Mouse (Mus musculus) lung, postnatal 25 days (tissue): Measurements from ENCODE around the gene Peak1.

Experiments used
- DNase-seq: peaks from one replicate; pipeline ENCODE4 v3.0.0; 2022; ENCODE audit warnings: low spot score

Peak1 gene

GRCm38 (mm10) chr9:56255676-56256432 is 162.0 kb downstream of the Peak1 start:
- no peak for DNase-seq

GRCm38 (mm10) chr9:56244336-56244735 is 173.5 kb downstream of the Peak1 start:
- no peak for DNase-seq

GRCm38 (mm10) chr9:56243885-56244284 is 174.0 kb downstream of the Peak1 start:
- DNase-seq, result no peak

DNA sequence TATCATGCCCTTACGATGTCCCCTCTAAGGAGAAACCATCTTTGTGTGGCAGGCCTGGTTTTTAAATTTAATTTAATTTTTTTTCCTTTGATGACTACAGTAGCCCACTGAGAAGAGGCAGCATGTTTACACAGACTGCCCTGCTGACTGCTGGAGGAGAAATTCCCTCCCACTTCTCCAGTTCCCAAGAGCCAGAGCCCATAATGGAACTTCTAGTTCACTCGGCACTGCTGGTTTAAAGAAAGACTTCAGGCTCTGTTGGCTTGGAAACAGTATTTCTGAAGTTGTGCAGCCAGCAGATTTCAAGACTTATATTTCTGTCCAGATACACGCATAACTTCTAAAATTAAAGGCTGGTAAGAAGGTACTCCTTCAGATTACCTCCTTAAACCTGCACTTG is 175.2 kb downstream of the Peak1 start:
- DNase-seq, result no peak

DNA sequence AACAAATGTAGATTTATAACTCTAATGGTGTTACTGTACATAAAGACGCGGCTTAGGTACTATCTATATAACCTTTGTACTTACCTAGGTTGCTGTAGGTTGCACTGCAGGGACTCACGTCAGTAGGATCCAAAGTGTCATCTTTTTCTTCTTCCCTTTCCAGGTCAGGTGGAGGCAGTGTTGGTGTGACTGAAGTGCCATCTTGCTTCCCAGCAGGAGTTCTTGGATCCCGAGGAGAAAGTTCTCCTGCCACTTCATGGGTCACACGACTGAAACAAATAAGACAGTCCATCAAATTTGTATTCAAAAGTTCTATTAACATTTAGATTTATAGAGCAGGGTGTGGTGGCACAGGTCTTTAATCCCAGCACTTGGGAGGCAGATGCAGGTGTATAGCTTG is 176.8 kb downstream of the Peak1 start:
- DNase-seq, result no peak

GRCm38 (mm10) chr9:56235871-56236298 is 182.0 kb downstream of the Peak1 start:
- no peak for DNase-seq

GRCm38 (mm10) chr9:56235281-56235680 is 182.6 kb downstream of the Peak1 start:
- DNase-seq, result no peak

DNA sequence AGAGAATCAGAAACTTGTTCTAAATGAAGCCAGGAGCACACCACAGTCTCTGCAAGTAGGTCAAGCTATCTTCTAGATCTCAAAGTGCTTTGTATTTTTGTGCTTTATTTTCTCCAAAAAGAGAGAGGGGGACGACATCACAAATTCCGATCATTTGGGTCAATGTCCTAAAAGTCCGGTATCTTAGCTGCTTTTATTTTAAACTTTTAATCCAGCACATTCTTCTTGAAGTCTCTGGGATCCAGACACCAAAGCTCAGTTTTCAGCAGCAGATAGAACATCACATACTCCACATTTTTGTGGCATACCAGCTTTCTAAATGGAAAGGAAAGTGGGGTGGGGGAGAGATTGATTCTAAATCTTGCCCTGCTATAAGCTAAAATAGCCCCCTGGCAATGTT is 183.3 kb downstream of the Peak1 start:
- DNase-seq, result no peak

DNA sequence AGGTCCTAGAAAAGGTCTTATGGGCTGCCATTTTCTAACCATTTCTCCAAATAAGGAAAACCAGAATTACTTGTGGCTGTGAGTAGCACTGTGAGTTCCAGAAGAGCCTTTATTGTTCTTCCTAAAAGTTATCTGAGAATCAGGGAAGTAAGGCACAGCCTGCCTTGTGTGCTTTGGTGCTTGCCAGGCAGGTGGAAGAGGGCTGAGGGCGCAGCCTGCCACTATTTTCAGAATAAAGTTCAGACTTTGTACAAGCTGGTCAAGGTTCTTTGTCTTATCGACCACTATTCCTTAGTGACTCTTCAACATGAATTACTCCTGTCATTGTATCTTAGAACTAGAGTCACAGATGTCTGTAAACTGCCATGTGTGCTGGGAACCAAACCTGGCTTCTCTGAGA is 184.6 kb downstream of the Peak1 start:
- DNase-seq, result no peak

DNA sequence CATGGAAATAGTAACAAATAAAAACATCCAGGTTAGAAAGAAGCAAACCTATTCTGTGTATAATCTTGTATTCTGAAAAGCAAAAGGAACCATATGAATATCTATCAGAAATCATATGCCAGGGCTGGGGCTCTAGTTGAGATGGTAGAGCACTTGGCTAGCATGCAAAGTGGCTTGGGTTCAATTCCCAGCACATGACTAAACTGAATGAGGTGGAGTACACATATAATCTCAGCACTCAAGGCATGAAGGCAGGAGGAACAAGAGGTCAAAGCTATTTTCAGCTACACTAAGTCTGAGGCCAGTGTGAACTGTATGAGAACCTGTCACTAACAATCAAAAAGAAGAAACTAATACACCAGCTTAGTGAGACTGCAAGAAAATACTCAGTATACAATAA is 187.0 kb downstream of the Peak1 start:
- no peak for DNase-seq

DNA sequence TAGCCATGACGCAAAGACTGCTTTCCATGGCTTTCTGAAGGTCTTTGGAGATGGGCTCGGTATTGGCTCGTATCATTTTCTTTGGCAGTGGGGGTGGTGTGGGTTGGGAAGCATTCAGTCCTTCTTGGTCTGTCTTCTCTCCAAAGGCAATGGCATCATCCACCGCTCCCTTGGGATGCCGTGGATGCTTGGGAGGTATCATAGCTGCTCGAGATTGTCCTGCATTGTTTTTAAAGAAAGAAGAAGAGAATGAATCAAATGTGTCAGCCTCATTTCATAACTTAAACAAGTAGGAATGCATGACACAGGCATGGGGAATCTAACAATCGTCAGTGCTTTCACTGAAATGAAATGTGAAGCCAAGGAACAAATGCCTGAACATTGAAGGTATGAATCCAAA is 190.2 kb downstream of the Peak1 start:
- DNase-seq, result no peak

DNA sequence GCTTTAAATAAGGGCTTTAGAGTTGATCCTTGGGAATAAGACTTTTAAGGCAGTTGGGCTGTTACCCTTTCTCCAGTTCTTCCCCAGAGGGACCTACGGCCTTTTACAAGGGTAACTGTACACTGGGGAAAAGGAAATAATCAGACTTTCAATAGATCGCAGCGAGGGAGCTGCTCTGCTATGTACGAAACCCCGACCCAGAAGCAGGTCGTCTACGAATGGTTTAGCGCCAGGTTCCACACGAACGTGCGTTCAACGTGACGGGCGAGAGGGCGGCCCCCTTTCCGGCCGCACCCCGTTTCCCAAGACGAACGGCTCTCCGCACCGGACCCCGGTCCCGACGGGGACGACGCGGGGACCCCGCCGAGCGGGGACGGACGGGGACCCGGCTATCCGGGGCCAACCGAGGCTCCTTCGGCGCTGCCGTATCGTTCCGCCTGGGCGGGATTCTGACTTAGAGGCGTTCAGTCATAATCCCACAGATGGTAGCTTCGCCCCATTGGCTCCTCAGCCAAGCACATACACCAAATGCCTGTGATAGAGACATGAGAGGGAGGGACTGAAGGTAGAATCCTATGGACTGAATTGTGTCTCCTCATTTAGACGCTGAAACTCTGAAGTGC is 194.3 kb downstream of the Peak1 start:
- peak; percentile 49 for DNase-seq

GRCm38 (mm10) chr9:56218860-56219259 is 199.0 kb downstream of the Peak1 start:
- DNase-seq, result no peak

DNA sequence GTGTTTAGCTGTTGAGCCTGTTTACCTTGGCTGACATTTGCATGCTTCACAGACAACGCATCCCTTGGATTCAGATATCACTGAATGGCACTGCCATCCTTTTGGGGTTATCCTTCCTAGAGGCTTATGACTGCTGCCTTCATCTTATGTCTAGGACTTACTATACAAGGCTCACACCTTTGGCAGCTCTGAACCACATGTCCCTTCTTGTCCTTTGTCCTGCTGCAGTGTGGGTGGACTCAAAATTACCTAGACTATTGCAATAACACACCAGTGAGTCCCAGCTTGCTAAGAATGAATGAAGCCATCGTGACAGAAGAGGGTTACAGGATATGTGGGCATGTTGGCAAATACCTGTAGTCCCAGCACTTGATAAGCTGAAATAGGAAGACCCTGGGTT is 199.8 kb downstream of the Peak1 start:
- DNase-seq, result no peak

GRCm38 (mm10) chr9:56217386-56217785 is 200.5 kb downstream of the Peak1 start:
- DNase-seq, result no peak

GRCm38 (mm10) chr9:56213451-56214291 is 204.2 kb downstream of the Peak1 start:
- peak; percentile 54 for DNase-seq

GRCm38 (mm10) chr9:56208817-56209216 is 209.1 kb downstream of the Peak1 start:
- DNase-seq, result no peak

GRCm38 (mm10) chr9:56207516-56207915 is 210.4 kb downstream of the Peak1 start:
- no peak for DNase-seq

- no peak for DNase-seq
Measured at GRCm38 (mm10) chr9:56207083-56207482, 210.8 kb downstream of the Peak1 start.

GRCm38 (mm10) chr9:56205336-56205735 is 212.5 kb downstream of the Peak1 start:
- DNase-seq, result no peak

DNA sequence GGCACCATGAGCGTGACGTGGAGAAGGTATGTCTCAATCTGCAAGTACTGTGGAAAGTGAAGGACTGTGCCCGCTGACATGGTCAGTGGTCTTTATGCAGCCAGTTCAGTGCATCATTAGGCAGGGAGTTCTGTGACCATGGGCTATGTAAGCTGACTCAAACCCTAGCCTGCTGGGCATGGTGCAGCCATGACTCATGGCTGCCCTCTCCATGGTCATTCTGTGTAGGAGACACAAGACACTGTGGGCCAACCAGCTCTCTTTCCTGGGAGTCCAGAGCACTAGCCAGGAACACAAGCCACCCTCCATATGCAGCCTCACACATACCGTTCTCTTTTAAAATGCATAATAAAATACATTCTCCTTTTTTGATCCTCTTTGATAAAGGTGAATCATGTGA is 213.6 kb downstream of the Peak1 start:
- DNase-seq, result no peak

- DNase-seq, result peak; percentile 78
Measured at GRCm38 (mm10) chr9:56200645-56201314, 217.1 kb downstream of the Peak1 start.
